Comparison of ENCODE assay signal across 20 mouse cellular contexts in the genomic region with DNA sequence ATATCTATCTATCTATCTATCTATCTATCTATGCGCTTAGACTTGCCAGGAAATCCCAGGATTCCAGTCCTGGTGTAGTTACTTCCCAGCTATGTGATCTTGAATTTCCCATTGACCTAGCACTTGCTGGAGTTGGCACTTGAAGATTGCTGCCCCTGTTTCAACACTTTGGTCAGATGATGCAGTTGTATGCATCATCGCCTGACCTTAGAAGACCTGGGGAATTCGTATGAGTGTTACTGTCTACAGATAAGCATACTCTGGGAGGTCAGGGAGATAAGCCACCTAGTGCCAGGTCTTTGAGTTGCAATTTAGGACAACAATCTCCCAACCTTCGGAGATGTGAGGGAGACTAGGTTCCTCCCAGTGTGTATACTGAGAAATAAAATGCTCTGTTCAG. TPM values are rescaled to one million over a fixed set of nuclear protein-coding genes. Genes with fewer than 3 reads are reported as not detected.
A peak's percentile ranks its signal among the peaks of the same experiment; 100 is the strongest.
DNase-seq lines count a peak whose midpoint lies in the region; ATAC-seq and TF ChIP-seq lines count a peak whose summit lies in the region.
"Had no signal": no experiment of that assay in that cellular context is flagged by ENCODE, and none has a peak within 500 bp of the region (broad histone marks: within the 10 kb centered on the region; RNA-seq: fewer than 3 reads in every experiment).

No protein-coding gene starts in this region.

- ATAC-seq in kidney, postnatal 0 days (replicated peaks; ENCODE audit: low FRiP score, low read depth), result no peak
- no peak for ATAC-seq in kidney, embryonic 16.5 days (ENCODE audit: low FRiP score, low TSS enrichment)
- no peak for ATAC-seq in erythroid progenitor cell, adult 5-6 weeks (replicated peaks; ENCODE audit: low FRiP score, poor library complexity, severe bottlenecking)
- ATAC-seq: forebrain, postnatal 0 days; inflammation-experienced regulatory T-cells, adult 6 months had no signal

- H3K27me3 ChIP-seq in heart, embryonic 10.5 days (ENCODE audit: insufficient read depth, poor library complexity, severe bottlenecking), result peaks cover 15% of the 10 kb centered on the region; the same call in 1 of the 2 replicates
- no peaks in the 10 kb centered on the region for H3K27me3 ChIP-seq in kidney, postnatal 0 days (ENCODE audit: insufficient read depth, low read length)
- peaks cover 5% of the 10 kb centered on the region; the same call in 1 of the 2 replicates for H3K27me3 ChIP-seq in kidney, embryonic 16.5 days (ENCODE audit: insufficient read depth, low read length)
- peaks cover 27% of the 10 kb centered on the region for H3K27me3 ChIP-seq in E14TG2a.4 (ENCODE audit: insufficient read depth, low read length)

- DNase-seq in heart, adult 11 months, result peak; percentile 91
- no peak for DNase-seq in heart, embryonic 10.5 days (ENCODE audit: low spot score)
- DNase-seq in kidney, postnatal 0 days (ENCODE audit: low spot score), result no peak
- peak; percentile 25 for DNase-seq in 3T3-L1 (ENCODE audit: low read depth, low spot score)
- no peak for DNase-seq in right cerebral cortex, postnatal 36 days (ENCODE audit: low spot score in 2 of 2)
- DNase-seq: embryo, embryonic 11 days; forebrain, postnatal 0 days; layer of hippocampus, postnatal 36 days; thymus, adult 18-20 months; thymus, postnatal 4 days had no signal

- WGBS in heart, embryonic 10.5 days, result 58% methylated on average over 4 of the region's 4 CpGs
- WGBS in kidney, postnatal 0 days, result 76% methylated on average over 4 of the region's 4 CpGs
- WGBS in kidney, embryonic 16.5 days, result 71% methylated on average over 4 of the region's 4 CpGs

- no peak overlapping the region for H3K4me2 ChIP-seq in kidney, postnatal 0 days (ENCODE audit: low read length)
- H3K4me2 ChIP-seq in kidney, embryonic 16.5 days (replicated peaks; ENCODE audit: low read depth, low read length), result no peak overlapping the region
- H3K4me2 ChIP-seq: limb, embryonic 15.5 days; midbrain, embryonic 12.5 days; neural tube, embryonic 13.5 days had no signal

- H3K4me3 ChIP-seq in heart, embryonic 10.5 days, result no peak overlapping the region
- no peak overlapping the region for H3K4me3 ChIP-seq in kidney, postnatal 0 days (replicated peaks; ENCODE audit: low read depth, low read length)
- no peak overlapping the region for H3K4me3 ChIP-seq in kidney, embryonic 16.5 days (ENCODE audit: low read length)
- H3K4me3 ChIP-seq in E14TG2a.4 (replicated peaks; ENCODE audit: low read length), result no peak overlapping the region
- H3K4me3 ChIP-seq: forebrain, embryonic 10.5 days; limb, embryonic 15.5 days; midbrain, embryonic 12.5 days; neural tube, embryonic 13.5 days had no signal

- H3K36me3 ChIP-seq in heart, embryonic 10.5 days, result no peaks in the 10 kb centered on the region
- no peaks in the 10 kb centered on the region for H3K36me3 ChIP-seq in kidney, postnatal 0 days (ENCODE audit: insufficient read depth, low read length)
- no peaks in the 10 kb centered on the region for H3K36me3 ChIP-seq in kidney, embryonic 16.5 days (ENCODE audit: insufficient read depth, low read length)
- no peaks in the 10 kb centered on the region for H3K36me3 ChIP-seq in E14TG2a.4 (ENCODE audit: insufficient read depth, low read length)
- H3K36me3 ChIP-seq: forebrain, embryonic 10.5 days; G1E; limb, embryonic 15.5 days; midbrain, embryonic 12.5 days; neural tube, embryonic 13.5 days had no signal

- H3K27ac ChIP-seq in heart, embryonic 10.5 days, result no peak overlapping the region
- H3K27ac ChIP-seq in kidney, postnatal 0 days, result no peak overlapping the region
- no peak overlapping the region for H3K27ac ChIP-seq in kidney, embryonic 16.5 days (ENCODE audit: low read length)
- H3K27ac ChIP-seq: forebrain, embryonic 10.5 days; limb, embryonic 15.5 days; macrophage; midbrain, embryonic 12.5 days; neural tube, embryonic 13.5 days had no signal

- H3K9me3 ChIP-seq in heart, embryonic 10.5 days, result no peaks in the 10 kb centered on the region
- H3K9me3 ChIP-seq in kidney, postnatal 0 days (replicated peaks; ENCODE audit: low read length), result no peaks in the 10 kb centered on the region
- H3K9me3 ChIP-seq in kidney, embryonic 16.5 days (ENCODE audit: low read length), result no peaks in the 10 kb centered on the region
- H3K9me3 ChIP-seq in E14TG2a.4 (ENCODE audit: low read length), result no peaks in the 10 kb centered on the region
- H3K9me3 ChIP-seq: forebrain, embryonic 10.5 days; limb, embryonic 15.5 days; midbrain, embryonic 12.5 days; neural tube, embryonic 13.5 days had no signal

- H3K4me1 ChIP-seq in heart, embryonic 10.5 days, result peaks cover 13% of the 10 kb centered on the region
- H3K4me1 ChIP-seq in kidney, postnatal 0 days (replicated peaks; ENCODE audit: insufficient read depth, low read length), result peaks cover 6% of the 10 kb centered on the region; the same call in 1 of the 2 replicates
- peaks cover 5% of the 10 kb centered on the region; the same call in 1 of the 2 replicates for H3K4me1 ChIP-seq in kidney, embryonic 16.5 days (ENCODE audit: insufficient read depth, low read length)
- H3K4me1 ChIP-seq in E14TG2a.4 (replicated peaks; ENCODE audit: low read depth, low read length), result peaks cover 6% of the 10 kb centered on the region; the same call in 1 of the 2 replicates
- H3K4me1 ChIP-seq: midbrain, embryonic 12.5 days had no signal

- TF ChIP-seq CTCF in kidney, postnatal 0 days (IDR thresholded peaks at IDR 0.05; ENCODE audit: low read depth), result peak; percentile 48; the same call in 1 of the 2 replicates
- peak; percentile 19; the same call in 1 of the 2 replicates for TF ChIP-seq CTCF in E14TG2a.4 (conservative IDR thresholded peaks at IDR 0.05; ENCODE audit: low read length)

- no peak overlapping the region for H3K9ac ChIP-seq in kidney, postnatal 0 days (ENCODE audit: low read depth, low read length)
- no peak overlapping the region for H3K9ac ChIP-seq in kidney, embryonic 16.5 days (replicated peaks; ENCODE audit: low read length)
- H3K9ac ChIP-seq: forebrain, postnatal 0 days; limb, embryonic 15.5 days; midbrain, embryonic 12.5 days; neural tube, embryonic 13.5 days had no signal

RNA-seq across cellular contexts. Expression of a gene that starts 5.7 kb away (rescaled TPM):
- polyA plus RNA-seq in heart, embryonic 10.5 days (2016; fragmentation: Nextera tagmentation; extraction: Ambion mirVana), result 14.5 and 28.9 TPM in 2 replicates
- 6.9 and 8.1 TPM in 2 replicates for polyA plus RNA-seq in kidney, postnatal 0 days (2015; fragmentation: Nextera tagmentation; extraction: Ambion mirVana)
- 7.2 and 8.0 TPM in 2 replicates for polyA plus RNA-seq in kidney, embryonic 16.5 days (2015; fragmentation: Nextera tagmentation; extraction: Ambion mirVana)
- not detected in 2 replicates for total RNA-seq in erythroid progenitor cell, adult 5-6 weeks (2015; ENCODE audit: low replicate concordance)
- total RNA-seq in erythroid progenitor cell, adult 5-6 weeks (2017; ENCODE audit: low replicate concordance), result not detected in 2 replicates
- polyA plus RNA-seq: G1E; inflammation-experienced regulatory T-cells, adult 6 months; macrophage had no signal

Comparison
In these comparisons a context has a peak if more than half of its experiments do, and no peak if none do; other contexts are left out.
1. DNase-seq: peak in heart, adult 11 months (single experiment) and 3T3-L1 (single experiment); none in heart, embryonic 10.5 days (single experiment), kidney, postnatal 0 days (single experiment) and right cerebral cortex, postnatal 36 days (0 of 2).